Mouse (Mus musculus): Measurements from ENCODE around the gene Nme9. TPM values are rescaled to one million over a fixed set of nuclear protein-coding genes. Genes with fewer than 3 reads are reported as not detected.

Nme9 gene
- polyA plus RNA-seq, 1 experiment from 2014 or later = 1.3 TPM

DNA sequence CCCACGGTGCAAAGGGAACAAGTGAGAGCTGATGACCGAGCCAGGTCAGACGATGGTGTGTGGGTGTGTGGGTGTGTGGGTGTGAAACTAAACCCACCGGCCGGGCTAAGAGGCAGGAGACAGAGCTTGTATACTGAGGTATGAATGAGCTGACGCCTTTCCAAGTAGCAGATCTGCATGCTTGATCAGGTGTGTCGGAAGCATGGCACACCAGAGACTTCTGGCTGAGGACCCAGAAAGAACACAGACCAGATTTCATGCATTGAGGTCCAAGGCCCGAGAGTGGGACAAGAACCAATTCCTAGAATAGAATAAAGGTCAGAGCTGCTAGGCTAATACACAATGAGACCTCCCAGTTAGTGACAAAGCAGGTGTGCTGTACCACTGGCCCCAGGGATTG is 12.2 kb upstream of the Nme9 start:
- peaks cover 45% of the 10 kb centered on the region for H3K27me3 ChIP-seq (ENCODE audit: insufficient read depth, poor library complexity, severe bottlenecking)
- 80% methylated on average over 8 of the region's 8 CpGs for WGBS

DNA sequence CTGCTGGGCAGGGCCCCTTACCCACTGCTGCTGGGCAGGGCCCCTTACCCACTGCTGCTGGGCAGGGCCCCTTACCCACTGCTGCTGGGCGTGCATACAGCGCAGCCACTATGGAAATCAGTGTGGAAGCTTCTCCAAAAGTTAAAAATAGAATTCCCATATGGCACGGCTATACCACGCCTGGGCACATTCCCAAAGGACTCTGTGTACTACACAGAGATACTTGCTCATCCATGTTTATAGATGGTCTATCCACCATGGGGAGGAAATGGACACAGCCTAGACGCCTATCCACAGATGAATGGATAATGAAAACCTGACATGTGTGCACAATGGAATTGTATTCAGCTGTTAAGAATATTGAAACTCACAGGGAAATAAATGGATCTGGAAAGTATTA is 10.3 kb upstream of the Nme9 start:
- Histone ChIP-seq H3K4me1 (replicated peaks) (peaks cover 14% of the 10 kb centered on the region), H3K36me3 (no peaks in the 10 kb centered on the region), H3K9me3 (no peaks in the 10 kb centered on the region), H3K27me3 (ENCODE audit: insufficient read depth, poor library complexity, severe bottlenecking) (peaks cover 29% of the 10 kb centered on the region), H3K27ac (no peak overlapping the region), H3K4me3 (no peak overlapping the region)
- WGBS = 81% methylated on average over 5 of the region's 5 CpGs
- no peak for DNase-seq (ENCODE audit: low spot score)

More for the DNA sequence above, 12.2 kb upstream of the Nme9 start:
- no peak for DNase-seq (ENCODE audit: low spot score)
- Histone ChIP-seq H3K9me3 (no peaks in the 10 kb centered on the region), H3K27ac (no peak overlapping the region), H3K4me1 (replicated peaks) (peaks cover 33% of the 10 kb centered on the region), H3K36me3 (no peaks in the 10 kb centered on the region), H3K4me3 (no peak overlapping the region)

DNA sequence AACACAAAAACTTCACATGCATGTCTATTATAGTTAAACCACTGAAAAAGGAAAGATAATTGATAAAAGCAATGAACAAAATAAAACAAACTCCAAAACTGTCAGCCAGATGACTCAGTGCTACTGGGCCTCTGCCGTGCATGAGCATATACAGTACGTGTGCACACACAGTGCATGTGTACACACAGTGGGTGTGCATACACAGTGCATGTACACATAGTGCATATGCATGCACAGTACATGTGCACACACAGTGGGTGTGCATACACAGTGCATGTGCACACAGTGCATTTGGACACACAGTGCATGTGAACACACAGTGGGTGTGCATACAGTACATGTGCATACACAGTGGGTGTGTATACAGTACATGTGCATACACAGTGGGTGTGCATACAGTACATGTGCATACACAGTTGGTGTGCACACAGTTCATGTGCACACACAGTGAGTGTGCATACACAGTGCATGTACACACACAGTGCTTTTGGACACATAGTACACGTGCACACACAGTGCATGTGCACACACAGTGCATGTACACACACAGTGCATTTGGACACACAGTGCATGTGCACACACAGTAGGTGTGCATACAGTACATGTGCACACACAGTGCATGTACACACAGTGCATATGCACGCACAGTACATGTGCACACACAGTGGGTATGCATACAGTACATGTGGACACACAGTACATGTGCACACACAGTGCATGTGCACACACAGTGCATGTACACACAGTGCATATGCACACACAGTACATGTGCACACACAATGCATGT is 9.4 kb upstream of the Nme9 start:
- Histone ChIP-seq H3K4me3 (no peak overlapping the region), H3K27ac (no peak overlapping the region), H3K4me1 (replicated peaks) (peaks cover 8% of the 10 kb centered on the region), H3K36me3 (no peaks in the 10 kb centered on the region), H3K27me3 (ENCODE audit: insufficient read depth, poor library complexity, severe bottlenecking) (peaks cover 28% of the 10 kb centered on the region), H3K9me3 (no peaks in the 10 kb centered on the region)
- 93% methylated on average over 4 of the region's 4 CpGs for WGBS
- no peak for DNase-seq (ENCODE audit: low spot score)

DNA sequence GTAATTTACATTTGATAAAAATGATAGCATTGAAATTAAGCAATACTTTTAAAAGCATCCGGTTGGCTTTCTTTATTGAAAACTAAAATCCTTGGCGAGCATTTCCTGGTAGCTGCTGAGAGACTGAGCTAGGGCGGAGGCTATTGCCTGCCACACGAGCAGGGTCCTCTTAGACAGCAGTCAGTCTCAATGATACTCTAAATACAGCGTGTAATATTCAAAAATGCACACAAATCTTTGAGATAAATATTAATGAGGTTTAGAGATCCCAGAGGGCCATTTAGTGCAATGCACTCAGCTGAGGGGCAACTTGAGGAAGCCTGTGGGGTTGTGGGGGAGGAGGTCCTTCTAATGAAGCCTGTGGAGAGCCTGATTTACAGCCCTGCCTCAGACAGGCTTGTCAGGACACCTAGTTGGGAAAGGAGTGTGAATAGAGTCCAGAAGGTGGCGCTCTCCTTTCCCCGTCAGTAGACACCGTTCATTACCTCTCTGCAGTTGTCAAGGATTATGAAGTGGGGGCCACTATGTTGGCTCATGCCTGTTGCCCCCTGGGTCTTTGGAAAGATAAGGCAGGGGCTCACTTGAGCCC is 6.6 kb upstream of the Nme9 start:
- WGBS = 42% methylated on average over 8 of the region's 8 CpGs
- peaks cover 4% of the 10 kb centered on the region; the same call in 1 of the 2 replicates for H3K27me3 ChIP-seq (ENCODE audit: insufficient read depth, poor library complexity, severe bottlenecking)
- no peak overlapping the region for H3K27ac ChIP-seq
- no peaks in the 10 kb centered on the region for H3K36me3 ChIP-seq
- peak; percentile 20 for DNase-seq (ENCODE audit: low spot score)
- H3K4me3 ChIP-seq = no peak overlapping the region
- H3K9me3 ChIP-seq = no peaks in the 10 kb centered on the region
- no peaks in the 10 kb centered on the region; the same call in 1 of the 2 replicates for H3K4me1 ChIP-seq (replicated peaks)

DNA sequence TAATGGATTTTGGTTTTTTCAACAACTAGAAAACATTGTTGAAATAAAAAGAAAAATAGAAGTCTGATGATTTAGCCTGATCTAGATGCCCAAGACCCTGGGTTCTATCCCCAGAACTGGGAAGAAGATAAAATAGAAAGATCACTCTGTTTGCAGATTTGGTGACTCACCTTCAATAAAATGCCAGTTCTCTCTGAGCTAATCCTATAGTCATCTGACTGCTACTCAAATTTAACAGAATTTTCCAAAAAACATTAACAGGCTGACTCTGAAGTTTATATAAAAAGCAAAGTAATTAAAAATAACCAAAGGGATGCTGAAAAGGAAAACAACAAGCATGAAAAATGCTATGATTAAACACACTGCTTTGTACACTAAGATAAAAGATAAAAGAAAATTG is 5.0 kb upstream of the Nme9 start:
- H3K27ac ChIP-seq = no peak overlapping the region
- no peaks in the 10 kb centered on the region for H3K9me3 ChIP-seq
- no peak for DNase-seq (ENCODE audit: low spot score)

DNA sequence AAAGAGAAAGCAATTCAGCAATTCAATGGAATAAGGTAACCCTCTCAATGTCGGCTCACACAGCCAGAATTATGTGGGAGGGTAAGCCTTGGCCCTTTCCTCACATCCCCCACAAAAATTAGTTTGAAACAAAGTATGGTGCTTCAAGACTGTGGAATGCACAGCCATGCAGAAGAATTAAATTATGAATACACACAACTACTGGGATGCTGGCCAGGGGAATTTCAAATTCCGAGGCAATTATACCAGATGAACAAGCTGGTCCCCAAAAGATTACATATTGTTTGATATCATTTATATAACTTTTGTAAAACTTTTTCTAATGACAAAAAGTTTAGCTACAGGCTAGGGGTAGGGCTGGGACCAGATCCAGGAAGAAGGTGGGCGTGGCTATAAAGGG is 4.0 kb upstream of the Nme9 start:
- 88% methylated on average over 3 of the region's 3 CpGs for WGBS

More for the DNA sequence above, 5.0 kb upstream of the Nme9 start:
- Histone ChIP-seq H3K36me3 (no peaks in the 10 kb centered on the region), H3K4me3 (no peak overlapping the region), H3K27me3 (ENCODE audit: insufficient read depth, poor library complexity, severe bottlenecking) (peaks cover 11% of the 10 kb centered on the region), H3K4me1 (replicated peaks) (peaks cover 3% of the 10 kb centered on the region; the same call in 1 of the 2 replicates)

DNA sequence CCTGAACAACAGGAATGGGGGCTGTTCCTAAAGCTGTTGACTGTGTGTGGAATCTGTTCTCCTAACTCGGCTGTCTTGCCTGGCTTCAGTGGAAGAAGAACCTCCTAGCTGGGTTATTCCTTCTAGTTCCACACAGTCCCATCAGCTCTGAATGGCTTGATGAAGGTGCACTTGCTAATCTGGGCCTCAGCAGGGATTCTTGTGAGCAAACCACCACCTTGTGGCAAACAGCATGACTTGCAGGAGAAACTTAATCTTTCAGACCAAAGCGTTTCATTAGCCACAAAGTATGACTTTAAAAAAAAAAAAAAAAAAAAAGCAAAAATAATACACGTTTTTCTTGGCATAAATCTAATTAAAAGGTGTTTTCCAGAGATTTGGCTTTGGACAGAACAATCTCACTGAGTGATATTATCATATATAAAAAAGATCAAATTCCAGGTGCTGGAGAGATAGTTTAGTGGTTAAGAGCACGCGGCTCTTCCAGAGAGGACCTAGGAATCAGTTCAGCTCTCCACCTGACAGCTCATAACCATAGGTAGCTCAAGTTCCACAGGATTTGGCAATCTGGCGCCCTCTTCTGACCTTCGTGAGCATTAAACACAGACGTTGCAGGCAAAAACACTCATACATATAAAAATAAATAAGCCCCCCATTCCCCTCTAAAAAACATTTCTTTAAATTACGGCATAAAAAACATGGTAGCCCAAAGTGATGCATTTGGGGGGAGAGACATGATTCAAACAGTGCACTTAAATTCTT is 1.2 kb upstream of the Nme9 start:
- WGBS = 44% methylated on average over 9 of the region's 9 CpGs
- Histone ChIP-seq H3K27me3 (ENCODE audit: insufficient read depth, poor library complexity, severe bottlenecking) (peaks cover 25% of the 10 kb centered on the region), H3K27ac (no peak overlapping the region), H3K36me3 (no peaks in the 10 kb centered on the region), H3K4me3 (no peak overlapping the region), H3K9me3 (no peaks in the 10 kb centered on the region), H3K4me1 (replicated peaks) (peaks cover 5% of the 10 kb centered on the region)
- DNase-seq (ENCODE audit: low spot score) = no peak

More for the DNA sequence above, 4.0 kb upstream of the Nme9 start:
- H3K27me3 ChIP-seq (ENCODE audit: insufficient read depth, poor library complexity, severe bottlenecking) = peaks cover 22% of the 10 kb centered on the region
- H3K4me3 ChIP-seq = no peak overlapping the region
- no peak overlapping the region for H3K27ac ChIP-seq
- DNase-seq (ENCODE audit: low spot score) = no peak
- peaks cover 5% of the 10 kb centered on the region for H3K4me1 ChIP-seq (replicated peaks)
- no peaks in the 10 kb centered on the region for H3K9me3 ChIP-seq
- H3K36me3 ChIP-seq = no peaks in the 10 kb centered on the region

DNA sequence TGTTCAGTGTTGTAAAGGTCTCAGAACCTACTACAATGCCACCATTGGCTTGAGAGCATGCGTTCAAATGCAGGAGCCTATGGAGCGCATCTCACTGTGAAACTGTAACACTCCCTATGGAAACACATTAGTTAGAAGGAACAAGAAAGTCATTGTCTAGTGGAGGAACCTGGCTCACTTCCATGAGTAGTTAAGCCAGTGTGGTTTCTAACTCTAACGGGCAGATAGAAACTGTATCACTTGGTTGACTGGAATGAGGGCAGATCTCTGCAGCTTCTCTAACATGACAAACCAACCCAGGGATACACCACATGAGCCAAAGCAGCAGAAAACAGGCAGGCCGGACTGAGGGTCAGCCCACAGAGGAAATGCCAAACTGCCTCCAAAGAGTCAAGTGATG is 2.9 kb downstream of the Nme9 start:
- H3K36me3 ChIP-seq = no peaks in the 10 kb centered on the region
- peaks cover 20% of the 10 kb centered on the region for H3K27me3 ChIP-seq (ENCODE audit: insufficient read depth, poor library complexity, severe bottlenecking)
- no peak for DNase-seq (ENCODE audit: low spot score)
- no peak overlapping the region for H3K27ac ChIP-seq
- H3K9me3 ChIP-seq = no peaks in the 10 kb centered on the region
- no peak overlapping the region for H3K4me3 ChIP-seq
- 88% methylated on average over 4 of the region's 4 CpGs for WGBS
- peaks cover 5% of the 10 kb centered on the region for H3K4me1 ChIP-seq (replicated peaks)

DNA sequence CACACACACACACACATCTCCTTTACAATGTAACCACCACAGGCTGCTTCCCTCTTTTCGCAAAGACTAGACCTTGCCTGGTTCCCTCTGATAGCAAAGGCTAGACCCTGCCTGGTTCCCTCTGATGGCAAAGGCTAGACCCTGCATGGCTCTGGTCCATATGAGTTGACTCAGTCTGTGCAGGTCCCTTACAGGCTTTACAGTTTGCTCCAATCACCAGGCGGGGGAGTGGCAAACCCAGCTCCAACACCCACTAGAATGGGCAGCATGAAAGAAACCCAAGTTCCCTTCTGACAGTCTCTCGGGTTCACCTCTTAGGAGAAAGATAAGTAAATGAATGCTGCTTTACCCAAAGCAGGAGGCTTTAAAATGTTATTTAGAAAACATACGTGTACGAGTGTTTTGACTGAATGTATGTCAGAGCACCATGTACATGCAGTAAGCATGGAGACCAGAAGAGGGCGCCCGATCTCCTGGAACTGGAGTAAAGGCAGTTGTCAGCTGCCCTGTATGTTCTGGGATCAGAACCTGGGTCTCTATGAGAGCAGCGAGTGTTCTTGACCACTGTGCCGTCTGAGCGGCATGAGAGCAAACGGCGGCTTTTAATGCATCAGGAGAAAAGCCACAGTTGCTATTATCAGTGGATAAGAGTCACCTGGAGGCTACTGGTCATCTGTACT is 7.4 kb downstream of the Nme9 start:
- Histone ChIP-seq H3K4me1 (replicated peaks) (0 out of 2 replicates have a peak, but pooled peaks cover 4% of the 10 kb centered on the region), H3K9me3 (no peaks in the 10 kb centered on the region), H3K36me3 (no peaks in the 10 kb centered on the region), H3K4me3 (no peak overlapping the region), H3K27me3 (ENCODE audit: insufficient read depth, poor library complexity, severe bottlenecking) (no peaks in the 10 kb centered on the region), H3K27ac (no peak overlapping the region)
- DNase-seq (ENCODE audit: low spot score) = peak; percentile 61
- whole genome bisulfite sequencing = 43% methylated on average over 12 of the region's 12 CpGs

DNA sequence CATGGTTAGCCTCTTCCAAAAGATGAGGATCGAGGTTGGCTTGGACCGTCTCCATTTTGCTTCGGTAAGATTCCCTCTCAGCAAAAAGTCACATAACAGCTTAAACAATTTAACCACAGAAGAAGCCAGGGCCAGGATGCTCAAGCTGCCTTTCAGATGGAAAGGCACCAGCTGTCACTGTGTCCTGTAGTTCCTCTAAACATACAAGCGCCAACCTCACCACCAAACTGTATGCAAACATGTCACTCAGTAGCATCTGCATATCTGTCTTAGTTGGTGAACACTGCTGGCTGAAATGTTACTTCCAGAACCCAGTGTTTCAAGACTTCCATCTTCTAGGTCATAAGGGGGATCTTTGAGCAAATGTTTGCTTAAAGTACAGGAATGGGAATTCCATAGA is 8.5 kb downstream of the Nme9 start:
- Histone ChIP-seq H3K4me3 (no peak overlapping the region), H3K4me1 (replicated peaks) (0 out of 2 replicates have a peak, but pooled peaks cover 4% of the 10 kb centered on the region), H3K27me3 (ENCODE audit: insufficient read depth, poor library complexity, severe bottlenecking) (no peaks in the 10 kb centered on the region), H3K9me3 (no peaks in the 10 kb centered on the region), H3K27ac (no peak overlapping the region), H3K36me3 (no peaks in the 10 kb centered on the region)
- no peak for DNase-seq (ENCODE audit: low spot score)
- 93% methylated on average over 4 of the region's 4 CpGs for WGBS

DNA sequence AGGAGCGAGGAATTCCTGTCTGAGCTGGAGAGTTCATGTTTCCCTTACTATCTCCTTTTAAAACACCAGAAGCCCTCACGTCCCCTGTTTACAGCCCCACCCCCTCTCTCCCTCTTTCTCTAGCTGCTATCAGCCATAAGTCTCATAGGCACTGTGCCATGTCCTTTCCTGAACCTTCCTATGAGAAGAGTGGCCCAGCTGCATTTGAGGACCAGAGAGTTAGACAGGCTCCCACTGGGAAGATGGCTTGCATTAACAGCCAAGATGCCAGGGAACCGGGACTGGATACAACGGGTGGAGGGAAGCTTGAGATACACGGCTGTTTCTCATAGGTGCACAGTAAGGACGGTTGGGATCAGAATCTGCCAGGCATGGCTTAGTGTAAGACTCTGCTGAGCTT is 13.6 kb downstream of the Nme9 start:
- Histone ChIP-seq H3K36me3 (no peaks in the 10 kb centered on the region), H3K4me3 (no peak overlapping the region), H3K4me1 (replicated peaks) (0 out of 2 replicates have a peak, but pooled peaks cover 4% of the 10 kb centered on the region), H3K27me3 (ENCODE audit: insufficient read depth, poor library complexity, severe bottlenecking) (no peaks in the 10 kb centered on the region), H3K9me3 (no peaks in the 10 kb centered on the region), H3K27ac (no peak overlapping the region)
- no peak for DNase-seq (ENCODE audit: low spot score)
- WGBS = 86% methylated on average over 6 of the region's 6 CpGs

DNA sequence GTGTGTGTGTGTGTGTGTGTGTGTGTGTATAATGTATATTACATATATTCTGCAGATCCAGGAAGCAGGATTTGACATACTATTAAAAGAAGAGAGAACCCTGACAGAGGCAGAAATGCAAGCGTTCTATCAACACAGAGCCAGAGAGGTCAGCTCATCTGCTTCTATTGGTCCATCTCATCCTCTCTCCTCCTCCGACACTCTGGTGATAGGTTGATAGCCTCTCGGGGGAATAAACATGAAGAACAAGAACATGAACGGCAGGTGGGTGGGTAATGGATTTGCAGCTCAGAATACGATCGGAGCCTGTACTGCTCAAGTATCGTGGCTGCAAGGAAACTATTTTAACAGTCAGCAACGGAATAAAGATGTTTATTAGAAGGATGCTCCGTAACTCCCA is 17.3 kb downstream of the Nme9 start:
- no peaks in the 10 kb centered on the region for H3K4me1 ChIP-seq (replicated peaks)
- no peak overlapping the region for H3K4me3 ChIP-seq
- H3K9me3 ChIP-seq = no peaks in the 10 kb centered on the region
- H3K27ac ChIP-seq = no peak overlapping the region
- no peak for DNase-seq (ENCODE audit: low spot score)
- 89% methylated on average over 9 of the region's 9 CpGs for WGBS
- H3K36me3 ChIP-seq = no peaks in the 10 kb centered on the region
- no peaks in the 10 kb centered on the region for H3K27me3 ChIP-seq (ENCODE audit: insufficient read depth, poor library complexity, severe bottlenecking)

All from hindbrain, embryonic 10.5 days (tissue).